Mouse (Mus musculus) lung, adult 2 months (tissue): Measurements from ENCODE around the gene Kcnc1.

ENCODE experiments used
- CTCF ChIP-seq: fragments of 200-500 bp; IDR thresholded peaks from 2 replicates; pipeline ENCODE4 v1.5.1; 2011; ENCODE audit warnings: mild to moderate bottlenecking, low read length, control low read depth; ENCODE audit not compliant: insufficient read depth
- POLR2A ChIP-seq: fragments of 200-500 bp; IDR thresholded peaks from 2 replicates; pipeline ENCODE4 v1.6.1; 2011; ENCODE audit warnings: low read depth, mild to moderate bottlenecking, control low read depth, low read length, borderline replicate concordance; ENCODE audit errors: extremely low read depth

DNA sequence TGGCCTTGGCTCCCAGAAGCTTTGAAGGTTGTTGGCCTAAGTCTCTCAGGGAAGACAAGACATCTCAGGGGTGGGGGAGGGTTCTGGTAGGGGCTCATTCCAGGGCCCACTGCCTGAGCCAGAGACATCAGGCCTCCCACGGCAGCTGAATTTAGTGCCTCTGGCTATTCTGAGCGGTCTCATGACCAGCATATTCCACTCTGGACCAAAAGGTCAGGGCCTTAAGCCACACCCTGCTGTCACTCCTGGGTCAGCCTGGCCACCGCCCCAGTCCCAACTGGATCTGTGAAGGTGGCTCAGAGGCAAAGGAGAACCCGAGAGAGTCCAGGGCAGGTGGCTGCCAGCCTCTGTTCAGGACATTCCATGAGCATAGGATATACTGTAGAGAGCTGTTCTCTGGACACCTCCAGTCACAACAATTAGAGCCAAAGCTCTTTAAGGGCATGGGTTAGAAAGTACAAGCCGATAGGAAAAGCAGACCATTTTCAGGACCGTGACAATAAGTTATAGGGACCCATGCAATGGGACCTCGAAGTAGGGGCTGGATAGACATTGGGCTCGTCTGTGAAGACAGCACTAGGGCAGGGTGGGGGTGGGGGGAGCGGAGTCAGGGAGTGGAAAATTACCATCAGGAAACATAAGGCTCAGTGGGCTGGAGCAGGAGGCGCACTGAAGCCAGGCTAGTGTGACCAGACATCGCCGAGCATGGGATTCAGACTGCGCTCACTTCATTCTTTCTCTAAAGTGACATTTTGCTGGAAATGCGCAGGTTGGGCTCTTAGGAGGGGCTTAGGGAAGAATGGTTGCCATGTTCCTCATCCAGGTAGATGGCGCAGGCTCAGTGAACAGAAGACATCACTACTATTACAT, 7.6 kb downstream of the Kcnc1 start:
- TF ChIP-seq CTCF (no peak), POLR2A (no peak)
